Mouse (Mus musculus): ENCODE results near the gene Rpl31. TPM values are rescaled to one million over a fixed set of nuclear protein-coding genes. Genes with fewer than 3 reads are reported as not detected.
A peak's percentile ranks its signal among the peaks of the same experiment; 100 is the strongest.

Gene Rpl31
- polyA plus RNA-seq, 1 experiment: 252 TPM

DNA sequence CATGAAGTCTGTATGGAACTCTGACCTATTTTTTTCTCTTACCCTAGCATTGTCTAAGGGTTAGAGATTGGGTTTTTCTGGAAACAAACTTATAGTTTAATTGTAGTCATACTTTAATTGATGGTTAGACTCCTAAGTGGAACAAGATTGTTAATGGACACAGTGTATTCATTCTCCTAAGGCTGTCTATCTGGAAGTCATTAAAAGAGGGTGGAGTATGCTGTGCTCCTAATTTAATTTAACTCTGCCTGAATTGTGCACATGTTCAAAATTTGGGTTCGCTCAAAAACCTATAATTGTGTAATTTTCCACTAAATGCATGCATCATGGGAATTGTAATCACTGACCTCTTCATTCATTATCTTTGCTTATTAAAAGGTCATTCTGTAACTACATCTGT, 2.1 kb upstream of the Rpl31 start:
- H3K4me1 ChIP-seq (ENCODE audit: control insufficient read depth, insufficient read depth, low read length): peaks cover 11% of the 10 kb centered on the region
- H3K4me3 ChIP-seq (ENCODE audit: control insufficient read depth, low read depth, low read length): no peak overlapping the region
- no peaks in the 10 kb centered on the region; the same call in 1 of the 2 replicates for H3K36me3 ChIP-seq (ENCODE audit: control insufficient read depth, insufficient read depth, low read length)
- H3K27ac ChIP-seq (ENCODE audit: control insufficient read depth, insufficient read depth, low read depth, low read length): no peak overlapping the region
- TF ChIP-seq POLR2A (IDR thresholded peaks at IDR 0.05; ENCODE audit: control insufficient read depth, low read depth, low read length) (no peak), CTCF (IDR thresholded peaks at IDR 0.05; ENCODE audit: control insufficient read depth, insufficient read depth, insufficient replicate concordance, low read depth, low read length) (no peak)
- no peaks in the 10 kb centered on the region for H3K27me3 ChIP-seq (ENCODE audit: control insufficient read depth, insufficient read depth, low read length)

DNA sequence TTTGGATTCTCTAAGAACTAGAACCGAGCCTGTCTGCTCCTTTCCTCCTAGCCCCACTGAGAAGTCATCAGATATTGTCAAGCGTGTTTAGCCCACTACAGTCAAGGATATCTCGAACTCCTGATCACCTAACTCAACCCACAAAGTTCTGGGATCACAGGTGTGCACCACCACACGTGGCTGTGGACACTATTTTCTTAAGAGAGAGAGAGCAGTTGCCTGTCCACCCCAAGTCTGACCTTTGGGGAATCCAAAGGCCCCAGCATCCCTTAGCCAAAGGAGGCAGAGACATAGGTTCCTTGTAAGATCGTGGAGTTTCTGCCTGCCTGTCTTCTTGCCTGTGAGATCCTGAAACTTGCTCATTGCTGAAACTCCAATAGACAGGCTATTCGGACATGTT, 597 bp upstream of the Rpl31 start:
- Histone ChIP-seq H3K36me3 (ENCODE audit: control insufficient read depth, insufficient read depth, low read length) (no peaks in the 10 kb centered on the region; the same call in 1 of the 2 replicates), H3K4me1 (ENCODE audit: control insufficient read depth, insufficient read depth, low read length) (peaks cover 8% of the 10 kb centered on the region), H3K4me3 (ENCODE audit: control insufficient read depth, low read depth, low read length) (peak overlapping the region; percentile 93), H3K27me3 (ENCODE audit: control insufficient read depth, insufficient read depth, low read length) (no peaks in the 10 kb centered on the region), H3K27ac (ENCODE audit: control insufficient read depth, insufficient read depth, low read depth, low read length) (peak overlapping the region; percentile 73)
- no peak for TF ChIP-seq POLR2A (IDR thresholded peaks at IDR 0.05; ENCODE audit: control insufficient read depth, low read depth, low read length)
- TF ChIP-seq CTCF (IDR thresholded peaks at IDR 0.05; ENCODE audit: control insufficient read depth, insufficient read depth, insufficient replicate concordance, low read depth, low read length): no peak

DNA sequence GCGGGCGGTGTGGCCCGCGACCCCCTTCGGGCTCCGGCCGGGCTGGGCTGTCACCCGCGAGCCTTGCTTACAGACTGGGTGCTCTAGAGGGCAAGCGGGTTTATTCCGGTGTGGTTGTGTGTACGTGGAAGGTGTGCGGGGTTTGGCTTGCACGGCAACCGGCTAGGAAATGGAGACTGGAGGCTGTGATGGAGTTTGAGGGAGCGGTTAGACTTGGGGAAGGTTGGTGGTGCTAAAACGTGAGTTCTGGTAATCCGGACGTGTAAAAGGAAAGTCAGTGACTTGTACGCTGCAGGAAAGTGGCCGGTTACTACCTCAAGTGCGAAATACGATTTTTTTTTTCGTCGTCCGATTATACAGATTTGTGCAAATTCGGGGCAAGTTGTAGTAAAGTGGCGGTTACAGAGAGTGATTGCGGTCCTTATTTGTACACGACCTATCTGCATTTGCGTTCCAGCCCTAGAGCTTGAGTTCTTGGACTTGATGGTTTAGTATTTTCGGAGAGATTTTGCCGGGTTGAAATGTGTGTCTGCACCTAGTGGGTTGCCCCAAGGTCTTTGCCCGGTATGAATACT, 712 bp downstream of the Rpl31 start:
- Histone ChIP-seq H3K27ac (ENCODE audit: control insufficient read depth, insufficient read depth, low read depth, low read length) (peak overlapping the region; percentile 90), H3K4me1 (ENCODE audit: control insufficient read depth, insufficient read depth, low read length) (peaks cover 5% of the 10 kb centered on the region)

DNA sequence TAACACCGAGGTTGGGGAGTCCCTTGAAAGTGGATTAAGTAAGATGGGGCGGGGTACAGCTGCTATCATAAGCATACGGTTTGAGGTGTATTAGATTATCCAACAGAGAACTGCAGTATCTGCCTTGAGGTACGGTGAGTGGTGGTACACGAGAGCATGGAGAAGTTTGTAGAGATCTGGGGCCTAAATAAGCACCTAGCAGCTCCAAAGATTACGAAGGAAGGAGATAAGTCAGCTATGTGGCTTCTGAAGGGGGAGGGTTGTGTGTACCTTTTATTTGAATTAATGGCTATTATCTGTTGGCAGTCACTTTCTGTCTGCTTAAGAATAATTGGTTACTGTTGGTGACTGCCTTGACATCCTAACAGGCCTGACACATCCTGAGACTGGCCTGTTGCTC, 2.8 kb downstream of the Rpl31 start:
- Histone ChIP-seq H3K4me1 (ENCODE audit: control insufficient read depth, insufficient read depth, low read length) (peaks cover 5% of the 10 kb centered on the region), H3K27ac (ENCODE audit: control insufficient read depth, insufficient read depth, low read depth, low read length) (no peak overlapping the region), H3K4me3 (ENCODE audit: control insufficient read depth, low read depth, low read length) (no peak overlapping the region), H3K27me3 (ENCODE audit: control insufficient read depth, insufficient read depth, low read length) (no peaks in the 10 kb centered on the region), H3K36me3 (ENCODE audit: control insufficient read depth, insufficient read depth, low read length) (no peaks in the 10 kb centered on the region; the same call in 1 of the 2 replicates)
- TF ChIP-seq CTCF (IDR thresholded peaks at IDR 0.05; ENCODE audit: control insufficient read depth, insufficient read depth, insufficient replicate concordance, low read depth, low read length) (no peak), POLR2A (IDR thresholded peaks at IDR 0.05; ENCODE audit: control insufficient read depth, low read depth, low read length) (no peak)

More for the DNA sequence above, 712 bp downstream of the Rpl31 start:
- Histone ChIP-seq H3K27me3 (ENCODE audit: control insufficient read depth, insufficient read depth, low read length) (no peaks in the 10 kb centered on the region), H3K36me3 (ENCODE audit: control insufficient read depth, insufficient read depth, low read length) (no peaks in the 10 kb centered on the region; the same call in 1 of the 2 replicates), H3K4me3 (ENCODE audit: control insufficient read depth, low read depth, low read length) (peak overlapping the region; percentile 93)
- TF ChIP-seq CTCF (IDR thresholded peaks at IDR 0.05; ENCODE audit: control insufficient read depth, insufficient read depth, insufficient replicate concordance, low read depth, low read length) (no peak), POLR2A (IDR thresholded peaks at IDR 0.05; ENCODE audit: control insufficient read depth, low read depth, low read length) (no peak)

DNA sequence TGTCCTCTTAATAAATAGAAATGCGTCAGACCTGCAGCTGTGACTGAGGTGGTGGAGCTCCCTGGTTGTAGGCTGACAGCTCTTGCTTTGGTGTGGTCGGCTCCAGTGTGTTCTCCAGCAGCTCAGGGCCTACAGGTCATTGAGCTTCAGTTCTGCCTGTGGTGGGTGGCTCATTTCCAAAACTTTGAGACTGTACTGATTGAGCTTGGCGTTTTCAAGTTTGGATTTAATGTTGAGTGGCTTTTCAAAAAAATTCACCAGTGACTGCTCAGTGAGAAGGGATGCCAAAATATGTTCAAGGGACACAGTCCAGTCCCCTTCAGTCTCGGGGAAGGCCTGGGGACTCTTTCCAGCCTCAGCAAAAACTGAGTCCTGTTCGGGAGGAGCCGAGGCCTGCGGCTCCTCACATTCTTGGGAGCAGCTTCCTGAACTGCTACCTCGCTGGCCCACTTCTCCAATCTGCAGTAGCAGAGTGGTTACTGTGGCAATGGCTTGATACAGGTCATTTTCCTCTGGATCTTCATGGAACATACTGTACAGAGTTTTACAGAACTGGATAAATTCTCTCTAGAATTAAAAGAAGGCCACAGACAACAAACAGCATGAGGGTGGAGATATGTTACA, 4.7 kb downstream of the Rpl31 start:
- H3K27me3 ChIP-seq (ENCODE audit: control insufficient read depth, insufficient read depth, low read length): no peaks in the 10 kb centered on the region
- H3K4me1 ChIP-seq (ENCODE audit: control insufficient read depth, insufficient read depth, low read length): peaks cover 3% of the 10 kb centered on the region
- TF ChIP-seq CTCF (IDR thresholded peaks at IDR 0.05; ENCODE audit: control insufficient read depth, insufficient read depth, insufficient replicate concordance, low read depth, low read length) (no peak), POLR2A (IDR thresholded peaks at IDR 0.05; ENCODE audit: control insufficient read depth, low read depth, low read length) (no peak)
- H3K27ac ChIP-seq (ENCODE audit: control insufficient read depth, insufficient read depth, low read depth, low read length): no peak overlapping the region
- H3K4me3 ChIP-seq (ENCODE audit: control insufficient read depth, low read depth, low read length): no peak overlapping the region
- H3K36me3 ChIP-seq (ENCODE audit: control insufficient read depth, insufficient read depth, low read length): no peaks in the 10 kb centered on the region; the same call in 1 of the 2 replicates

DNA sequence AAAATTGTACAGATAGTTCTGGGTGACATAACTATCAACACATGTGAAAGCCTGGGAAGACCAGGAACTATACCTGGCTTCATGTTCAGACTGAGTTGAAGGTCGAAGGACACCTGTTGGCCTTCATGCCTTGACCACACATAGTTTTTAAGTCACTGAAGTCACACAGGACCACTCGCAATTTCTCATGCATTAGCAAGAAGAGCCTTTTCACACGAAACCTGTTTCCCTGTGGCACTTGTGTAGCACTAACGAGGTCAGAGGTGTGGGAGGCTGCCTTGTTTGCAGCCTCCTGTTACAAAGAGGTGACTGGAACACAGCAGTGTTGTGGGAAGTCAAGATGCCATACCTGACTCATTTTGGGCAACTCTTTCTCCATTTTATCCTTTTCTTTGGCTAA, 5.7 kb downstream of the Rpl31 start:
- TF ChIP-seq POLR2A (IDR thresholded peaks at IDR 0.05; ENCODE audit: control insufficient read depth, low read depth, low read length) (no peak), CTCF (IDR thresholded peaks at IDR 0.05; ENCODE audit: control insufficient read depth, insufficient read depth, insufficient replicate concordance, low read depth, low read length) (no peak)
- H3K27me3 ChIP-seq (ENCODE audit: control insufficient read depth, insufficient read depth, low read length): no peaks in the 10 kb centered on the region
- no peak overlapping the region for H3K4me3 ChIP-seq (ENCODE audit: control insufficient read depth, low read depth, low read length)
- H3K36me3 ChIP-seq (ENCODE audit: control insufficient read depth, insufficient read depth, low read length): no peaks in the 10 kb centered on the region; the same call in 1 of the 2 replicates
- peaks cover 3% of the 10 kb centered on the region for H3K4me1 ChIP-seq (ENCODE audit: control insufficient read depth, insufficient read depth, low read length)
- no peak overlapping the region; the same call in 1 of the 2 replicates for H3K27ac ChIP-seq (ENCODE audit: control insufficient read depth, insufficient read depth, low read depth, low read length)

DNA sequence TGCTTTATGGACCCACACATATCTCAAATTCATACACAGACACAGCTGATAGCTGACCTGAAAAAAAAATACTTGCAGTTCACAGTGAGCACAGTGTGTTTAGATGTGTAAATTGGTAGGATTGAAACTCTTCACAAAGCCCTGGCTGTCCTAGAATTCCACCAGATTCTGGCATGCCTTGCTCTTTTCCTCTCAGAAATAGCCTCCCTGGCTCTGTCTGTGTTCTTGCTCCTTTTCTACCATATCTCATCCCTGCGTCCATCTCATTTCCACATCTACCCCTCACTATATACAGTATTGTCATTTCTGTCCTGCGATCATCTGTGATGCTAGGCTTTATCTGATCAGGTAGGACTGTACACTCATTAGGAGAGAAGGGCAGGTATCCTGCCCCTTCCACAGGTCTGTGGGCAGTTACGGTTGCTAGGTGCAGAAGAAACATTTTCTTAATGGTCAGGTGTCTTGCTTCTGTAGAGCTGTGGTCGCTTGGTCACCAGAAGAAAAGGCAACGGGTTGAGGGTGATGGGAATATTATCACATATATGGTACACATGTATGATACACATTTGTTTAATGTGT, 6.7 kb downstream of the Rpl31 start:
- no peaks in the 10 kb centered on the region; the same call in 1 of the 2 replicates for H3K36me3 ChIP-seq (ENCODE audit: control insufficient read depth, insufficient read depth, low read length)
- no peaks in the 10 kb centered on the region for H3K4me1 ChIP-seq (ENCODE audit: control insufficient read depth, insufficient read depth, low read length)
- H3K27ac ChIP-seq (ENCODE audit: control insufficient read depth, insufficient read depth, low read depth, low read length): no peak overlapping the region
- no peaks in the 10 kb centered on the region for H3K27me3 ChIP-seq (ENCODE audit: control insufficient read depth, insufficient read depth, low read length)
- no peak for TF ChIP-seq CTCF (IDR thresholded peaks at IDR 0.05; ENCODE audit: control insufficient read depth, insufficient read depth, insufficient replicate concordance, low read depth, low read length)
- no peak for TF ChIP-seq POLR2A (IDR thresholded peaks at IDR 0.05; ENCODE audit: control insufficient read depth, low read depth, low read length)
- no peak overlapping the region for H3K4me3 ChIP-seq (ENCODE audit: control insufficient read depth, low read depth, low read length)
